Mouse (Mus musculus): ENCODE data around the gene Pias3.
A peak's percentile ranks its signal among the peaks of the same experiment; 100 is the strongest.
"Not testable (repeated sequence)": the region's sequence is repeated elsewhere in the genome, so short reads cannot be mapped to it uniquely, and the experiment has no call there.

The Pias3 gene

GRCm38 (mm10) chr3:96684822-96685156 is 11.4 kb upstream of the Pias3 start:
- no peak for DNase-seq (ENCODE audit: low read depth)

GRCm38 (mm10) chr3:96686057-96686456 is 10.1 kb upstream of the Pias3 start:
- DNase-seq (ENCODE audit: low read depth), result not testable (repeated sequence)

- DNase-seq (ENCODE audit: low read depth), result no peak
Observed at GRCm38 (mm10) chr3:96688854-96689253, 7.3 kb upstream of the Pias3 start.

- DNase-seq (ENCODE audit: low read depth), result no peak
Observed at GRCm38 (mm10) chr3:96690298-96690697, 5.9 kb upstream of the Pias3 start.

GRCm38 (mm10) chr3:96692506-96692905 is 3.7 kb upstream of the Pias3 start:
- DNase-seq (ENCODE audit: low read depth), result peak; percentile 74

- DNase-seq (ENCODE audit: low read depth), result no peak
Observed at GRCm38 (mm10) chr3:96693579-96693978, 2.6 kb upstream of the Pias3 start.

- DNase-seq (ENCODE audit: low read depth), result peak; percentile 95
Observed at GRCm38 (mm10) chr3:96696766-96697732, 865 bp downstream of the Pias3 start.

- no peak for DNase-seq (ENCODE audit: low read depth)
Observed at GRCm38 (mm10) chr3:96698993-96699690, 3.0 kb downstream of the Pias3 start.

- DNase-seq (ENCODE audit: low read depth), result peak; percentile 73
Observed at GRCm38 (mm10) chr3:96700376-96700775, 4.2 kb downstream of the Pias3 start.

- DNase-seq (ENCODE audit: low read depth), result no peak
Observed at GRCm38 (mm10) chr3:96701003-96701402, 4.8 kb downstream of the Pias3 start.

- peak; percentile 46 for DNase-seq (ENCODE audit: low read depth)
Observed at GRCm38 (mm10) chr3:96704778-96705177, 8.6 kb downstream of the Pias3 start.

- no peak for DNase-seq (ENCODE audit: low read depth)
Observed at GRCm38 (mm10) chr3:96706217-96706616, 10.0 kb downstream of the Pias3 start.

GRCm38 (mm10) chr3:96706984-96707383 is 10.8 kb downstream of the Pias3 start:
- DNase-seq (ENCODE audit: low read depth), result no peak

GRCm38 (mm10) chr3:96707903-96708683 is 11.9 kb downstream of the Pias3 start, which contains the start of gene Nudt17:
Nudt17 (minus strand) TSS chr3:96708562.
- DNase-seq (ENCODE audit: low read depth), result peak; percentile 87

GRCm38 (mm10) chr3:96708684-96709064 is 12.5 kb downstream of the Pias3 start:
- no peak for DNase-seq (ENCODE audit: low read depth)

- no peak for DNase-seq (ENCODE audit: low read depth)
Observed at GRCm38 (mm10) chr3:96714286-96714685, 18.1 kb downstream of the Pias3 start.

- DNase-seq (ENCODE audit: low read depth), result no peak
Observed at GRCm38 (mm10) chr3:96715854-96716253, 19.7 kb downstream of the Pias3 start.

GRCm38 (mm10) chr3:96719173-96719572 is 23.0 kb downstream of the Pias3 start:
- peak; percentile 46 for DNase-seq (ENCODE audit: low read depth)

- peak; percentile 98 for DNase-seq (ENCODE audit: low read depth)
Observed at GRCm38 (mm10) chr3:96727343-96727827, 31.2 kb downstream of the Pias3 start, which contains the start of the genes Polr3c and Rnf115. Polr3c (minus strand) TSS chr3:96727628. Rnf115 (plus strand) TSS chr3:96727664.

GRCm38 (mm10) chr3:96727828-96728633 is 31.8 kb downstream of the Pias3 start:
- DNase-seq (ENCODE audit: low read depth), result peak; percentile 54
